Mouse (Mus musculus): ENCODE measurements around the gene Lemd2. TPM values are rescaled to one million over a fixed set of nuclear protein-coding genes. Genes with fewer than 3 reads are reported as not detected.

Gene Lemd2
- total and polyA plus RNA-seq, 2 experiments from 2014 or later = 7.1 to 40.2 TPM

GRCm38 (mm10) chr17:27165054-27165773 lies 39.1 kb downstream of the Lemd2 start:
- H3K4me1 ChIP-seq (ENCODE audit: control insufficient read depth, insufficient read depth) = peaks cover 17% of the 10 kb centered on the region
- no peak for DNase-seq (ENCODE audit: low spot score)
- H3K4me3 ChIP-seq (ENCODE audit: low read depth, low read length) = no peak overlapping the region
- H3K9ac ChIP-seq (replicated peaks; ENCODE audit: low read depth, low read length) = no peak overlapping the region
- 57% methylated on average over 8 of the region's 8 CpGs for WGBS
- ATAC-seq (ENCODE audit: insufficient read depth, low read depth) = no peak
- no peak overlapping the region for H3K27ac ChIP-seq (ENCODE audit: low read depth)
- H3K9me3 ChIP-seq (replicated peaks; ENCODE audit: control insufficient read depth, low read length) = no peaks in the 10 kb centered on the region
- no peak overlapping the region for H3K4me2 ChIP-seq (ENCODE audit: low read depth, low read length)
- no peaks in the 10 kb centered on the region for H3K27me3 ChIP-seq (ENCODE audit: control insufficient read depth, insufficient read depth, low read length)
- TF ChIP-seq EP300 (IDR thresholded peaks at IDR 0.05; ENCODE audit: low read depth) (no peak), CTCF (IDR thresholded peaks at IDR 0.05; ENCODE audit: low read depth) (peak; percentile 67)
- no peaks in the 10 kb centered on the region for H3K36me3 ChIP-seq (replicated peaks; ENCODE audit: control insufficient read depth, insufficient read depth, low read length)

GRCm38 (mm10) chr17:27160905-27161304 lies 43.4 kb downstream of the Lemd2 start:
- Histone ChIP-seq H3K9me3 (replicated peaks; ENCODE audit: control insufficient read depth, low read length) (no peaks in the 10 kb centered on the region), H3K4me1 (ENCODE audit: control insufficient read depth, insufficient read depth) (peaks cover 37% of the 10 kb centered on the region), H3K36me3 (replicated peaks; ENCODE audit: control insufficient read depth, insufficient read depth, low read length) (no peaks in the 10 kb centered on the region), H3K4me2 (ENCODE audit: low read depth, low read length) (no peak overlapping the region), H3K27me3 (ENCODE audit: control insufficient read depth, insufficient read depth, low read length) (no peaks in the 10 kb centered on the region), H3K4me3 (ENCODE audit: low read depth, low read length) (no peak overlapping the region), H3K27ac (ENCODE audit: low read depth) (peak overlapping the region; percentile 68), H3K9ac (replicated peaks; ENCODE audit: low read depth, low read length) (no peak overlapping the region)
- peak; percentile 70 for DNase-seq (ENCODE audit: low spot score)
- TF ChIP-seq CTCF (IDR thresholded peaks at IDR 0.05; ENCODE audit: low read depth) (no peak), EP300 (IDR thresholded peaks at IDR 0.05; ENCODE audit: low read depth) (0 out of 2 replicates have a peak, but pooled peaks have one; percentile 15)
- ATAC-seq (ENCODE audit: insufficient read depth, low read depth) = peak; percentile 86
- 49% methylated on average over 4 of the region's 4 CpGs for WGBS

- DNase-seq (ENCODE audit: low spot score) (no peak), ATAC-seq (ENCODE audit: insufficient read depth, low read depth) (no peak)
- Histone ChIP-seq H3K4me2 (ENCODE audit: low read depth, low read length) (no peak overlapping the region), H3K4me1 (ENCODE audit: control insufficient read depth, insufficient read depth) (peaks cover 50% of the 10 kb centered on the region), H3K9ac (replicated peaks; ENCODE audit: low read depth, low read length) (no peak overlapping the region), H3K27ac (ENCODE audit: low read depth) (peak overlapping the region; percentile 80), H3K36me3 (replicated peaks; ENCODE audit: control insufficient read depth, insufficient read depth, low read length) (no peaks in the 10 kb centered on the region), H3K4me3 (ENCODE audit: low read depth, low read length) (no peak overlapping the region), H3K9me3 (replicated peaks; ENCODE audit: control insufficient read depth, low read length) (no peaks in the 10 kb centered on the region), H3K27me3 (ENCODE audit: control insufficient read depth, insufficient read depth, low read length) (no peaks in the 10 kb centered on the region)
- TF ChIP-seq EP300 (IDR thresholded peaks at IDR 0.05; ENCODE audit: low read depth) (no peak), CTCF (IDR thresholded peaks at IDR 0.05; ENCODE audit: low read depth) (no peak)
- WGBS = 65% methylated on average over 7 of the region's 7 CpGs
These were observed 45.1 kb downstream of the Lemd2 start for GRCm38 (mm10) chr17:27159169-27159568.

GRCm38 (mm10) chr17:27158439-27158838 lies 45.8 kb downstream of the Lemd2 start:
- WGBS = 54% methylated on average over 6 of the region's 6 CpGs
- Histone ChIP-seq H3K36me3 (replicated peaks; ENCODE audit: control insufficient read depth, insufficient read depth, low read length) (no peaks in the 10 kb centered on the region), H3K9ac (replicated peaks; ENCODE audit: low read depth, low read length) (no peak overlapping the region), H3K4me2 (ENCODE audit: low read depth, low read length) (no peak overlapping the region), H3K9me3 (replicated peaks; ENCODE audit: control insufficient read depth, low read length) (no peaks in the 10 kb centered on the region), H3K4me3 (ENCODE audit: low read depth, low read length) (no peak overlapping the region), H3K27me3 (ENCODE audit: control insufficient read depth, insufficient read depth, low read length) (no peaks in the 10 kb centered on the region), H3K4me1 (ENCODE audit: control insufficient read depth, insufficient read depth) (peaks cover 56% of the 10 kb centered on the region), H3K27ac (ENCODE audit: low read depth) (peak overlapping the region; percentile 80)
- DNase-seq (ENCODE audit: low spot score) = peak; percentile 64
- peak; percentile 54 for ATAC-seq (ENCODE audit: insufficient read depth, low read depth)
- TF ChIP-seq EP300 (IDR thresholded peaks at IDR 0.05; ENCODE audit: low read depth) (no peak), CTCF (IDR thresholded peaks at IDR 0.05; ENCODE audit: low read depth) (peak; percentile 36)

GRCm38 (mm10) chr17:27155752-27156151 lies 48.5 kb downstream of the Lemd2 start:
- DNase-seq (ENCODE audit: low spot score) = no peak
- ATAC-seq (ENCODE audit: insufficient read depth, low read depth) = no peak
- peaks cover 66% of the 10 kb centered on the region for H3K4me1 ChIP-seq (ENCODE audit: control insufficient read depth, insufficient read depth)
- no peak overlapping the region for H3K4me2 ChIP-seq (ENCODE audit: low read depth, low read length)
- no peak overlapping the region for H3K9ac ChIP-seq (replicated peaks; ENCODE audit: low read depth, low read length)
- TF ChIP-seq EP300 (IDR thresholded peaks at IDR 0.05; ENCODE audit: low read depth) = no peak
- TF ChIP-seq CTCF (IDR thresholded peaks at IDR 0.05; ENCODE audit: low read depth) = no peak
- no peak overlapping the region for H3K4me3 ChIP-seq (ENCODE audit: low read depth, low read length)
- H3K36me3 ChIP-seq (replicated peaks; ENCODE audit: control insufficient read depth, insufficient read depth, low read length) = no peaks in the 10 kb centered on the region
- no peaks in the 10 kb centered on the region for H3K27me3 ChIP-seq (ENCODE audit: control insufficient read depth, insufficient read depth, low read length)
- H3K9me3 ChIP-seq (replicated peaks; ENCODE audit: control insufficient read depth, low read length) = no peaks in the 10 kb centered on the region
- 68% methylated on average over 8 of the region's 8 CpGs for WGBS
- H3K27ac ChIP-seq (ENCODE audit: low read depth) = peak overlapping the region; percentile 40; the same call in 1 of the 2 replicates

GRCm38 (mm10) chr17:27154881-27155280 lies 49.4 kb downstream of the Lemd2 start:
- peaks cover 60% of the 10 kb centered on the region for H3K4me1 ChIP-seq (ENCODE audit: control insufficient read depth, insufficient read depth)
- peak overlapping the region; percentile 99 for H3K27ac ChIP-seq (ENCODE audit: low read depth)
- no peaks in the 10 kb centered on the region for H3K27me3 ChIP-seq (ENCODE audit: control insufficient read depth, insufficient read depth, low read length)
- ATAC-seq (ENCODE audit: insufficient read depth, low read depth) (no peak), DNase-seq (ENCODE audit: low spot score) (no peak)
- TF ChIP-seq CTCF (IDR thresholded peaks at IDR 0.05; ENCODE audit: low read depth) = no peak
- no peak for TF ChIP-seq EP300 (IDR thresholded peaks at IDR 0.05; ENCODE audit: low read depth)
- no peaks in the 10 kb centered on the region for H3K9me3 ChIP-seq (replicated peaks; ENCODE audit: control insufficient read depth, low read length)
- no peaks in the 10 kb centered on the region for H3K36me3 ChIP-seq (replicated peaks; ENCODE audit: control insufficient read depth, insufficient read depth, low read length)
- no peak overlapping the region for H3K4me2 ChIP-seq (ENCODE audit: low read depth, low read length)
- no peak overlapping the region for H3K9ac ChIP-seq (replicated peaks; ENCODE audit: low read depth, low read length)
- 80% methylated on average over 6 of the region's 6 CpGs for WGBS
- H3K4me3 ChIP-seq (ENCODE audit: low read depth, low read length) = no peak overlapping the region
